Mouse (Mus musculus): ENCODE measurements around the gene Gm1673.
A peak's percentile ranks its signal among the peaks of the same experiment; 100 is the strongest.
"Not testable (repeated sequence)": the region's sequence is repeated elsewhere in the genome, so short reads cannot be mapped to it uniquely, and the experiment has no call there.

Gm1673 gene

GRCm38 (mm10) chr5:33983309-33984121, at the start of gene Gm1673:
Gene Gm1673 (plus strand): TSS chr5:33983433.
- peak; percentile 87 to 90 for DNase-seq

DNA sequence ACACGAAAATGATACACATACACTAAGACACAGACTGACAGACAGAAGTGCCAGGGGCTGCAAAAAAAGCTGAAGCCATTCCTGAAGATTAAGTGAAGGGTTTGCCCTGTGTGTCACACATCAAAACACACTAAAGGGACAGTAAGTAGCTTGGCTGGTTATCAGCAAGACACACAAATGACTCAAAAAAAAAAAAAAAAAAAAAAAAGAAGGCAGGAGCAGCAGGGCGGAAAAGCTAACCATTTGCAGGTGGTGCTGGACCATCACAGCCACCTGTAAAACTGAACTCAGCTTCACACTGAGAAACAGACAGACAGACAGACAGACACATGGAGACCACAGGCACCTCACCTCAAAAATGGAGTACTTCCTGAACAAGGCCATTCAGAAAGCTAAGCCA, 49.2 kb upstream of the Gm1673 start:
- no peak for DNase-seq

GRCm38 (mm10) chr5:33934877-33935276, 48.4 kb upstream of the Gm1673 start:
- DNase-seq, result no peak

DNA sequence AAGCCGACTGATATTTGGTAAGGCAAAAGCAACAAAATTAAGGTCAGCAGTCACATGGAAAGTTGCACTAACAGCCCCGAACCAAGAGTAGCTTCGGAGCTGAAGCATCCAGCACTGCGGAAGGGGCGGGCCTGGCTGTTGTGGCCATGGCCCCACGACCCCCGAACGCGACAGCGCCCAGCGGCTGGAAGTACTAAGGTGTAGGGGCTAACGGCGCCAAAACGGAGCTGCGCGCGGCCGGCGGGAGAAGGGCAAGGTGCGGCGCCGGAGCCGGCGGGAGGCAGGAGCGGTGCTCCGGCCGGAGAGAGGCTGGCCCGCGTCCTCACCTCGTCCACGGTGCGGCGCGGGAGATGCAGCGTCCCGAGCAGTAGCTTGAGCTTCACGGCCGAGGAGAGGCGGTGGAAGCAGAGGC, 47.5 kb upstream of the Gm1673 start:
- peak in 1 of 2 experiments; percentile 69 for DNase-seq

DNA sequence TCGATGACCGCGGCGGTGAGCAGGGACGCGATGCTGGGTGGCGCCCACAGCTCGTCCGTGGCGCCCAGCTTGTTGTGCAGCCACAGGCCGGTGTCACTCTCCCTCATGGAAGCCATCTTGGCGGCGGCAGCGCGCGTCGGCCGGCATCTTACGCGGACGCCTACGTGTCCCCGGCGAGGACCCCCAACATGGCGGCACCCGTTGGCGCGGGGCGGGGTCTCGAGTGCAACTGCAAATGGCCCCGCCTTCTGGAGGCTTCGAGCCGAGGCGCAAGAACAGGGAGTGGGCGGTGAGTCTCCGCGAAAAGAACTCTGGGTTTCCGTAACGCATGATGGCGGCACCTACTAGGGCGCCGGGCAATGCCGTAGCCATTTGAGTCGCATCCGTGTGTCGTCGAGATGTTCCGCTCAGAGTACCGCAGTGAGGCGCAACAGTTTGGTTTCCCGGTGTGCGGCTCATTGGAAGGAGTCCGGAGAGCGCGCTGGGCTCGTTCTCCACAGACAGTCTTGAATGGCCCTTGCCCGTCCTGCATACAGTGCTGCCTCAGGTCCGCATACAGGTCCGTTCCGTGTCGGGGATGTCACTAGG, 47.0 kb upstream of the Gm1673 start, which contains the start of gene Nelfa:
Nelfa (minus strand) TSS at position 294 of the 588 bp plus-strand sequence.
- DNase-seq, result peak; percentile 96 to 99

- DNase-seq, result no peak
These were observed 46.0 kb upstream of the Gm1673 start for GRCm38 (mm10) chr5:33937230-33937629.

GRCm38 (mm10) chr5:33938448-33938847, 44.8 kb upstream of the Gm1673 start:
- no peak for DNase-seq

DNA sequence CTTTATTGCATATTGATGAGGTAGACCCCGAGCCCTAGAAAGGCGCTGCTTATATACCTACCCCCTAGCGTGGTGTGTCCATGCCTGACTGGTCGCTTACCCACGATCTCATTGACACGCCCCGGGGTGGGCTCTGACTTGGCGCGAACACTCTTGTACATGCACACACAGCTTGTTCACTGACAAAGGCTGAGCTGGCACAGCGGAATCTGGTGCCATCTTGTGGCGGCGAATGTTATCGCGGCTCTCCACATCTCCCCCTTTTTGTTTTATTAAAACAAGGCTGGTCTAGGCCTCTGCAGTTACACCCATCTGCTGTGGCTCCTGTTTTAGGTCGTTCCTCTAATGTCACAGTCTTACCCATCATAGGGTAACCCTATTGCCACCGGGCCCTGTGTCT, 36.2 kb upstream of the Gm1673 start:
- DNase-seq, result not testable (repeated sequence)

- no peak for DNase-seq
These were observed 34.9 kb upstream of the Gm1673 start for GRCm38 (mm10) chr5:33948314-33948713.

DNA sequence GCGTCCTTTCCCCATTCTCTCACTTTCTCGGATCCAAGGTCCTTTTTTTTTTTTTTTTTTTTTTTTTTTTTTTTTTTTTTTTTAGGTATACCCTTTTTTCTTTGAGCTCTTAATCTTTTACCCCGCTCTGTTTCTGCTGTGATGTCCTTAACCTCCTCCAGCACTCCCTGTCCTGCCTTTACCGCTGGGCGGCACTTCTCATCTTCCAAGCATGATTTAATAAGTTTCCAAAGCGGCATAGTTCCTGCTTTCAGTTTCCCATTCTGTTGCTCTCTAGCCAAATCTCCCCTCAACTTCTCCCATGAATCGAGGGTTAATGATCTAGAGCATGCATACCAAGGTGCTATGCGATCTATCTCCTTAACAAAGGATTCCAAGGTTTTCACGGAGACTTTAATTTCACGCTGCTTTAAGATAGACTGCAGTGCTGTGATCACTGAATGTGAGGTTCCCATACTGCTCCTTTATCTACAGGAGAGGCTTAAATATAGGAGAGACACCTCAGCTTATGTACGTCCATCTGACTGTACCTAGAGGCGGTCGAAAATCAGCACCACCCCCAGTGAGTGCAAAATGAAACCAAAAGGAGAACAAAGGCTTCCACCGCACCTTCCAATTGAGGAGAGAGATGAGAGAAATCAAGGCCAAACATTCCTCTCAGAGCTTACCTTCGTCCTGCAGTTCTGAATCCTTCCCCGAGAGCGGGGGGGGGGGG, 29.6 kb upstream of the Gm1673 start:
- no peak for DNase-seq

DNA sequence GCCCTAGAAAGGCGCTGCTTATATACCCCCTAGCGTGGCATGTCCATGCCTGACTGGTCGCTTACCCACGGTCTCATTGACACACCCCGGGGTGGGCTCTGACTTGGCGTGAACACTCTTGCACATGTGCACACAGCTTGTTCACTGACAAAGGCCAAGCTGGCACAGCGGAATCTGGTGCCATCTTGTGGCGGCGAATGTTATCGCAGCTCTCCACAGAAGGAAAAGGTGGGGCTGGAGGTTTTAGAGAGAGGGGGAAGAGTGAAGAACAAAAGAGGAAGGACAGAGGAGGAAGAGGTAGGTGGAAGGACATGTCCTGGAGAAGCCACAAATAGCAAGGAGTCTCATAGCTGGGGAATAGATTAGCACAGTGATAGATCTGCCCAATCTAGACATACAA, 28.9 kb upstream of the Gm1673 start:
- peak; percentile 74 to 76 for DNase-seq

DNA sequence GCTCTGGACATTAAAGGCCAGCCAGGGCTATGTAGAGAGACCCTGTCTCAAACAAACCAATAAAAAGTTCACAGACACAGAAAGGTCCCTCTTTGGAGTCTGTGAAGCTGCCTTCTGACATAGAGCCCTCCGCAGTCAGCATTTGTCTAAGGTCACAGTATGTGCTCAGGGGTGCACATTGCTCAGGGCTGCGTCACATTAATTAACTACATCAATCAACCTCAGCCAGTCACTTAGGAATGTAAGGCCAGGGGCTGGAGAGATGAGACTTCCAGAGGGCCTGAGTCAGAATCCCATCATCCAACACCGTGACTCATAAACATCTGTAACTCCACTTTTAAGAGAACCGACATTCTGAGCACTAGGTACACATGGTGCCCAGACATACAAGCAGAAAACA, 27.4 kb upstream of the Gm1673 start:
- DNase-seq, result no peak

- DNase-seq, result no peak
These were observed 23.9 kb upstream of the Gm1673 start for GRCm38 (mm10) chr5:33959382-33959781.

DNA sequence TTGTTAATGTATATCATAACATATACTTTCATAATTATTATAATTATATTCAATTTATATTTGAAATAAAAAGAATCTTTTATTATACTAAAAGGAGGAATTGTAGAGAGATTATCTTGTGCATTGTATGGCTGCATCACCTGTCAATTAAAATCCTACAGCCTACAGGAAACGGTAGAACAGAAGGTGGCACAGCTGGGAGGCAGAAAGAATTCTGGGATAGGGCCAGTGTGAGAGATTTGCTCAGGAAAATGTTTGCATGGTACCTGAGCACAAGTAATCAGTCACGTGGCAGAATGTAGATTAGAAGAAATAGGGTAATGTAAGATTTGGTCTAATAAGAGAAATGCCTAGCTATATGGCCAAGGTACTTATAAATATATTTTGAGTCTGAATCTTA, 8.5 kb upstream of the Gm1673 start:
- DNase-seq, result no peak

DNA sequence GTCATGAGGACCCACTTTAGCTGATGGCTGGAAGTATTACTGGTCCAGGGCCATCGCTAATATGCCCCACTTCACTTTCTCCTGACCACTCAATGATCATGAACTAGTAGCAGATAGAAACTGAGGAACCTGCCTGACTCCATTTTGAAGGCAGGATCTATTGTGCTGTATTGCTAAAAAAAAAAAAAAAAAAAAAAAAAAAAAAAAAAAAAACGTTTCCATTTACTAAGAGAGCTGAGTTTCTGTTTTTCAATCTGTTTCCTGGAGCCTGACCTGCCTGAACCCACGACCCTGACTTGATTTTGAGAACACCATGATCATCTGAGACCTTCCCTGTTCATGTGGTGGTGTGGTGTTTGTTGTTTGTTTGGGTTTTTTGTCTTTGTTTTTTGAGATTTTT, 7.0 kb upstream of the Gm1673 start:
- no peak for DNase-seq

- no peak for DNase-seq
These were observed 438 bp upstream of the Gm1673 start for GRCm38 (mm10) chr5:33982731-33983259.

- peak; percentile 45 to 54 for DNase-seq
These were observed 11.7 kb downstream of the Gm1673 start for GRCm38 (mm10) chr5:33994671-33995625.

GRCm38 (mm10) chr5:33995843-33996693, 12.8 kb downstream of the Gm1673 start, which contains the start of gene Nat8l:
Gene Nat8l (plus strand): TSS chr5:33995984.
- DNase-seq, result peak; percentile 73 to 76

- no peak for DNase-seq
These were observed 13.4 kb downstream of the Gm1673 start for GRCm38 (mm10) chr5:33996694-33997045.

DNA sequence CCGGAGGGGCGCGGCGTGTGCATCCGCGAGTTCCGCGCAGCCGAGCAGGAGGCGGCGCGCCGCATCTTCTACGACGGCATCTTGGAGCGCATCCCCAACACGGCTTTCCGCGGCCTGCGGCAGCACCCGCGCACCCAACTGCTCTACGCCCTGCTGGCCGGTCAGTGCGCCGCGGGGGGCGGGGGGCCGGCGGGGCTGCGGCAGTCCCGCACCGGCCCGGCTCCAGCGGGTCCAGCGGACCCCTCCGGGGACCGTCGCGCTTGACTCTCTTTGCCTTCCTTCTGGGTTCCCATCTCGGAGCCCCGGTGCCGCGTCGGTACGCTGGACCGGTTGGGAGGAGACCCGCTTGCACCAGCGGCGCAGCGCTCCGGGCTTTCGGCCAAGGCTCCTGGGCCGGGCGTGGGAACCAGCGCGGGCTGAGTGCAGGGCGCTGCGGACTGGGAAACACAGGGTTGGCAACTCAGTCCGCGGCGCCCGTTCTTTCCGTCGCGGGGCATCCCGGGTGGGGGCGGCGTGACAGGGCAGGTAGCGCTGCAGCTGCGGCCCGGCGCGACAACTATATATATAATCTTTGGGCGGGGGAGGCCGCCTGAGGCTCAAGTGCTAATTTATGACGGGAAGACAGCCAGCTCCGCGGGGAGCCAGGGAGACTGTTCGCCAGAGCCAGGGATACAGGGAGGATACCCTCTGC, 14.0 kb downstream of the Gm1673 start:
- no peak for DNase-seq

Data from thymus, postnatal 36 days (tissue).